Mouse (Mus musculus) stomach, postnatal 0 days (tissue): ENCODE results near the gene Syt6. TPM values are rescaled to one million over a fixed set of nuclear protein-coding genes. Genes with fewer than 3 reads are reported as not detected.

Experiments
- ATAC-seq: fragments of 200-750 bp; cut with Nextera tagmentation; 2 replicates; pipeline ENCODE4 v1.8.0; 2017; ENCODE audit not compliant: low FRiP score, low TSS enrichment
- DNase-seq: peaks from one replicate; pipeline ENCODE4 v3.0.0-alpha.2; 2016; ENCODE audit warnings: low spot score
- H3K27ac ChIP-seq: fragments of 300-500 bp; sonication (generic); replicated peaks from 2 replicates; pipeline ENCODE4 v1.5.1; 2014; ENCODE audit warnings: mild to moderate bottlenecking, control low read depth
- H3K27me3 ChIP-seq: fragments of 300-500 bp; sonication (generic); 2 replicates; pipeline ENCODE4 v1.6.1; 2014; ENCODE audit warnings: low read length; ENCODE audit not compliant: control insufficient read depth, insufficient read depth
- H3K36me3 ChIP-seq: fragments of 300-500 bp; sonication (generic); 2 replicates; pipeline ENCODE4 v1.6.1; 2014; ENCODE audit warnings: low read length, mixed read lengths; ENCODE audit not compliant: control insufficient read depth, insufficient read depth
- H3K4me1 ChIP-seq: fragments of 300-500 bp; sonication (generic); replicated peaks from 2 replicates; pipeline ENCODE4 v1.6.1; 2014; ENCODE audit warnings: antibody characterized with exemption; ENCODE audit not compliant: control insufficient read depth, insufficient read depth
- H3K4me2 ChIP-seq: fragments of 300-500 bp; sonication (generic); replicated peaks from 2 replicates; pipeline ENCODE4 v1.6.1; 2014; ENCODE audit warnings: low read depth, mild to moderate bottlenecking, control low read depth, moderate library complexity
- H3K4me3 ChIP-seq: fragments of 300-500 bp; sonication (generic); 2 replicates; pipeline ENCODE4 v1.5.1; 2014; ENCODE audit warnings: low read depth, low read length, control low read depth
- H3K9ac ChIP-seq: fragments of 300-500 bp; sonication (generic); 2 replicates; pipeline ENCODE4 v1.6.1; 2014; ENCODE audit warnings: mild to moderate bottlenecking, low read length, control low read depth, mixed read lengths
- H3K9me3 ChIP-seq: fragments of 300-500 bp; sonication (generic); 2 replicates; pipeline ENCODE4 v1.6.1; 2016; ENCODE audit warnings: low read length; ENCODE audit not compliant: control insufficient read depth
- CTCF ChIP-seq: IDR thresholded peaks from 2 replicates; pipeline ENCODE4 v1.5.1; 2016; ENCODE audit warnings: antibody characterized with exemption, low read depth, mild to moderate bottlenecking, moderate library complexity
- EP300 ChIP-seq: optimal IDR thresholded peaks from 2 replicates; pipeline ENCODE3; 2016; ENCODE audit warnings: antibody characterized with exemption
- WGBS: fragments of 180-500 bp; shearing (Covaris S2); extraction: QIAGEN DNeasy Blood & Tissue Kit; methylation state at CpG from one replicate; pipeline ENCODE4 v1.1.7; 2014; 5-methylcytosine and 5-hydroxymethylcytosine counted together
- polyA plus RNA-seq: library from polyadenylated mRNA; unstranded; fragments of >200 nt; fragmentation: Nextera tagmentation; extraction: Ambion mirVana; gene quantifications from 2 replicates; pipeline ENCODE4 v1.2.1, GENCODE M21; 2015

The Syt6 gene
- polyA plus RNA-seq, 1 experiment from 2014 or later: 0.64 TPM

DNA sequence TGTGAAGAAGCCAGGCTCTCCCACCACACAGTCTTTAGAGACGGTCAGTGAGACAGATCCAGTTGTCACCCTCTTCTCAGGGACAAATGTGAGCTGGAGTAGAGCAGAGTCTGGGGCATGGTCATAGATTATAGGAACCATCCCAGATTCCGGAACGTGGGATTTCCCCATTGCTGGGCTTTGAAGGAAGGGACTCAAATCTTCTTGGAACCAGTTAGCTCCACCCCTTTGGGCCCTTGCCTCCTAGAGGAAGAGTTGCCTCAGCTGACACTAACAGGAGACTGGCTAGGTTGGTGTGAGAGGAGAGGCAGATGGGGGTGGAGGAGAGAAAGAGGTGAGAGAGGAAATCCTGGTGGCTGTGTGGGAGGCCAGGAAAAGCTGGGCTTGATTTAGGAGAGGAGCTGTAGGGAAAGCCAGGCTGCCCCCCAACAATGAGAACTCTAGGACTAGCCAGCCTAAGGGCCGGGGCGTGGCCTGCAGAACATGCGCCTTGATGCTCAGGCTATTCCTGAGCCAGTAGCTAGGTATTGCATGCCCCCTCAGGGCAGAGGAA lies 31.1 kb downstream of the Syt6 start:
- no peaks in the 10 kb centered on the region for H3K36me3 ChIP-seq
- no peaks in the 10 kb centered on the region for H3K4me1 ChIP-seq
- TF ChIP-seq EP300 (no peak), CTCF (no peak)
- no peak overlapping the region for H3K27ac ChIP-seq
- H3K9me3 ChIP-seq: no peaks in the 10 kb centered on the region
- WGBS: 89% methylated on average over 6 of the region's 6 CpGs
- no peak for ATAC-seq
- H3K4me3 ChIP-seq: no peak overlapping the region
- H3K4me2 ChIP-seq: no peak overlapping the region
- H3K9ac ChIP-seq: no peak overlapping the region
- H3K27me3 ChIP-seq: no peaks in the 10 kb centered on the region
- no peak for DNase-seq

DNA sequence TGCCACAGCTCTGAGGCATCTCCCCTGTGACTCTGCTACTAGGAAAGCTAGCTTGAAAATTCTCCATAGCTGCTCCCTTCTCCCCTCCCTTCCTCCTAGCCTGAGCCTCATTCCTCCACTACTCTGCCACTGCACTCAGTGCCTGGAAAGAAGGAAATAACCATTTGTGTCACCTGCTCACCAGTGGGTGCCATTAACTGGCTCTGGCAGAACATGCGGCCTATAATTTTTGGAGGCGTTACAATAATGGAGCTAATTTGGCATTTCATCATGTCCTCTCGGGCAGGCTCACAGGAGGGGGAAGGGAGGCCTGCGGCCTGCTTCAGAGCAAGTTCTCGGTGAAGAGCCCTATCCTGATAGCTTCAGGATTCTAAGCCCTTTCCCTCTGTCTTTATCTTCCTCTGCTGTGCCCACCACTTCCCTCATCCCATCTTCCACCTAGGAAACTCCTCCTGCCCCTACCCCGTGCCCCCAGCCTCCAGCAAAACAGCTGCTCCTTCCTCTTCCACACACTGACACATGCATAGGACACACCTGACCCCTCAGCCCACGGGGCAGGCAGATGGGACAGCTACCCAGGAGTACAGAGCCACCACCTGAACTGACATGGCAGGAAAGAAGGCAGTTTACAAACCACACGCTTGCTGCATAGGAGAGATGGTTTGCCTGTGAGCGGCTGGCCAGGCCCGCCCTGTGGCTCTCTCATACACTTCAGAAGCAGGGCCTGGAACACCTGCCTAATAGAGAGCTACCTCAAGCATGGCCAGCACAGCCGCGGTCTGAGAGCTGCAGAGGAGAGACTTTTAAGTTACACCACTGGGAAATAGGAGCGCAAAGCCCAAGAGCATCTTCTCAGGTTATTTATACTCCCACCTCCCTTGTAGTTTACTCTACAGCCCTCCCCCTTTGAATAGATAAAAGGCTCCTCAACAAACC lies 31.9 kb downstream of the Syt6 start:
- no peak overlapping the region for H3K4me2 ChIP-seq
- TF ChIP-seq EP300 (no peak), CTCF (no peak)
- 82% methylated on average over 13 of the region's 13 CpGs for WGBS
- no peak for ATAC-seq
- no peaks in the 10 kb centered on the region for H3K9me3 ChIP-seq
- H3K27ac ChIP-seq: no peak overlapping the region
- H3K4me3 ChIP-seq: no peak overlapping the region
- no peak overlapping the region for H3K9ac ChIP-seq
- no peaks in the 10 kb centered on the region for H3K27me3 ChIP-seq
- no peaks in the 10 kb centered on the region for H3K4me1 ChIP-seq
- no peak for DNase-seq
- H3K36me3 ChIP-seq: no peaks in the 10 kb centered on the region

DNA sequence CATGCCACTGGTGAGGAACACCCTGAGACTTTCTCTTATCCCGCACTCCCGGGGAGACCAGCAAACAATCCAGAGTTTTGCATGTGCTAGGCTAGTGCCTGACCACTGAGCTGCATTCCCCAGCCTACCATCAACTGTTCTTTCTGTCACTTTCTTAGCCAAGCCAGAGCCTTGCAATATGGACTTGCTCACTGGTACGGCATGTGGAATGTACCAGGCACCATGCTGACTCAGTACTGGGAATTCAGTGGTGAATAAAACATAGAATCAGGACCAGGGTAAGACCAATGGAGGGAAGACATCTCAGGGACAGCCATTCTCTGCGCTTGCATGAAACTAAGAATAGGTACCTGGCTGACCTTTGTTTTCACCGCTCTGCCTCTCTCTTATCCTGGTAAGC lies 35.2 kb downstream of the Syt6 start:
- TF ChIP-seq CTCF: no peak
- Histone ChIP-seq H3K36me3 (no peaks in the 10 kb centered on the region), H3K9me3 (no peaks in the 10 kb centered on the region), H3K4me1 (no peaks in the 10 kb centered on the region), H3K9ac (no peak overlapping the region), H3K4me3 (no peak overlapping the region), H3K4me2 (no peak overlapping the region), H3K27ac (no peak overlapping the region), H3K27me3 (no peaks in the 10 kb centered on the region)
- no peak for DNase-seq
- WGBS: 90% methylated on average over 5 of the region's 5 CpGs
- no peak for ATAC-seq

DNA sequence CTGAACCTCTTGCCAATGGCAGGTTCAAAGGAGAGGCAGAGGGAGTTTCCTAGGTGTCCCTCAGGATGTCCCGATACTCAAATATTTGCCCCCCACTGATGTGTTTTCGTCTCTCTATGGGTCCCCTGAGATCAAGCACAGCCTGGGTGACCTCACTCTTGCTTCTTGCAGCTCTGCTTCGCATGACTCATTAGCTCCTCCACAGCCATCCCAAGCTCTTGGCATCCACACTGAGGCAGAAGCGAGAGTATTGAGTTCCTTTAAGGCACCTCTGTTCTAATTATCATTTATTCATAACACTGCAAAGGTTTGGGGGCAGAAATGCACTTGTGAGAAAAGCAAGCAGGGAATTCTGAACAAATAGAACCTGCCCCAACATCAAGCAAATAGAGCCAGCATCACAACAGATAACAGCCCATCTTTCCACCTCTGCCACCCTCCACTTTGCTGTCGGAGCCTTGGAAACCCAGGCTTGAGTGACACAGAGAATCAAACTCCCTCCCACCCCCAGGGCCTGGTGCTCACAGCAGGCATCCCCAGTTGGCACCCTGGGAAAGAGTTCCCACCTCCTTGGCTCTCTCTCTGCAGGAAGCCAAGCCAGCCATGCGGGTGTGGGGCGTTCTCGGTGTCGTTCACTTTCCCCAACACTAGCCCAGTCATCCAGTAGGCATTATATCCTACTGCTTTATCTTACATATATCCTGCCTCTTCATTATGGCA lies 37.8 kb downstream of the Syt6 start:
- Histone ChIP-seq H3K4me2 (no peak overlapping the region), H3K4me3 (no peak overlapping the region), H3K9me3 (no peaks in the 10 kb centered on the region), H3K4me1 (no peaks in the 10 kb centered on the region), H3K9ac (no peak overlapping the region), H3K27me3 (no peaks in the 10 kb centered on the region), H3K36me3 (no peaks in the 10 kb centered on the region), H3K27ac (no peak overlapping the region)
- no peak for DNase-seq
- ATAC-seq: no peak
- 58% methylated on average over 9 of the region's 9 CpGs for WGBS
- TF ChIP-seq CTCF: no peak
- no peak for TF ChIP-seq EP300

DNA sequence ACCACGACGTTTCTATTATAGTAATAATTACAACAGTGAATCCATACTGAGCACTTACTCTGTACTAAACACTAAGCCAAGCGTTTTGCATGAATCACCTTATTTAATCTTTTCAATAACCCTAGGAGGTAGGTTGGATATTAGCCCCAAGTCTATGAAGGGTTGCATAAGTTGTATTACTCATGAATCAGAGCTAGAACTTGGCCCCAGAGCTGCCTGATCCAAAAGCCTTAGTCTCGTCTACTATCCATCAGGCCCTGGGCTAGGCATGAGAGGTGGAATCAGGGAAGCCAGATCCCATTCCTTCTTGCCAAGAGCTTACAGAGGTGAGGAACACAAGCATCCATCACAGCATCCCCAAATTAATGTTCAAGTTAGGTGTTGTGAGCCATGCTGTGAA lies 40.6 kb downstream of the Syt6 start:
- H3K36me3 ChIP-seq: no peaks in the 10 kb centered on the region
- H3K4me2 ChIP-seq: no peak overlapping the region
- H3K9me3 ChIP-seq: no peaks in the 10 kb centered on the region
- ATAC-seq: no peak
- TF ChIP-seq EP300 (no peak), CTCF (no peak)
- H3K27me3 ChIP-seq: no peaks in the 10 kb centered on the region
- no peak overlapping the region for H3K27ac ChIP-seq
- no peak overlapping the region for H3K9ac ChIP-seq
- no peaks in the 10 kb centered on the region for H3K4me1 ChIP-seq
- 71% methylated on average over 4 of the region's 4 CpGs for WGBS
- DNase-seq: no peak
- no peak overlapping the region for H3K4me3 ChIP-seq

DNA sequence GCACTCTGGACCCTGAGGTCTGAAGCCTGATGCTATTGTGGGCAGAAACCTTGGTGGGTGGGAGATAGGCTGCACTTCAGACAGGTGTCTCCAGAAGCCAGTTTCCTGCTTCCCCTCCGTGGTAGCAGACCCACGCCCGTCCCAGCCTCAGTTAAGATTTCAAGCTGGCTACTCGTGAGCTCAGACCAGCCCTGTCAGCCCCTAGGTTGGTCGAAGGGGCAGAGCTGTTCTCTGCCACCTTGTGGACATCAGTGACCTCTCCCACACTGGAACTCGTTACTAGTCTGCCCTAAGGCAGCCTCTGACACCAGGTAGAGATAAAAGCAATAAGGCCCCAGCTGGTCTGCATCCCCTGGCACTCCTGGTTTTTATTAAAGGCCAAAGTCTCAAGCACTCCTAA lies 42.0 kb downstream of the Syt6 start:
- no peaks in the 10 kb centered on the region for H3K4me1 ChIP-seq
- H3K4me3 ChIP-seq: no peak overlapping the region
- 27% methylated on average over 6 of the region's 6 CpGs for WGBS
- no peaks in the 10 kb centered on the region for H3K9me3 ChIP-seq
- H3K27ac ChIP-seq: no peak overlapping the region
- ATAC-seq (no peak), DNase-seq (no peak)
- no peaks in the 10 kb centered on the region for H3K27me3 ChIP-seq
- no peak overlapping the region for H3K9ac ChIP-seq
- TF ChIP-seq CTCF (peak; percentile 40), EP300 (no peak)
- no peaks in the 10 kb centered on the region for H3K36me3 ChIP-seq
- H3K4me2 ChIP-seq: no peak overlapping the region
